Mouse (Mus musculus) kidney, postnatal 25 days (tissue): ENCODE measurements at regions not wholly inside any gene's neighbourhood (a gene's known extent, or its start where the extent isn't known, plus 50 kb on each side); places are given as distances from the start of the nearest gene placed in this dataset.

Source experiments
- DNase-seq, 2 experiments: peaks; one replicate each; pipeline ENCODE4 v3.0.0; 2021; ENCODE audit warnings: mixed read lengths in 2 of 2

- DNase-seq, result no peak
Measured at GRCm38 (mm10) chr16:70095221-70095620, 218.5 kb upstream of the Gbe1 start.

GRCm38 (mm10) chr16:70103791-70104378 is 209.9 kb upstream of the Gbe1 start:
- DNase-seq, result no peak

- no peak for DNase-seq
Measured at GRCm38 (mm10) chr16:70141466-70141865, 172.3 kb upstream of the Gbe1 start.

GRCm38 (mm10) chr16:70147673-70148359 is 165.9 kb upstream of the Gbe1 start:
- no peak for DNase-seq

- no peak for DNase-seq
Measured at GRCm38 (mm10) chr16:70154587-70154986, 159.2 kb upstream of the Gbe1 start.

- no peak for DNase-seq
Measured at GRCm38 (mm10) chr16:70160539-70160938, 153.2 kb upstream of the Gbe1 start.

- DNase-seq, result no peak
Measured at GRCm38 (mm10) chr16:70175140-70175539, 138.6 kb upstream of the Gbe1 start.

- no peak for DNase-seq
Measured at GRCm38 (mm10) chr16:70178975-70179374, 134.8 kb upstream of the Gbe1 start.

- DNase-seq, result no peak
Measured at GRCm38 (mm10) chr16:70213861-70214597, 99.7 kb upstream of the Gbe1 start.

GRCm38 (mm10) chr16:70214800-70215199 is 98.9 kb upstream of the Gbe1 start:
- DNase-seq, result no peak

GRCm38 (mm10) chr16:70227601-70228226 is 86.0 kb upstream of the Gbe1 start:
- DNase-seq, result no peak

GRCm38 (mm10) chr16:70232706-70233105 is 81.0 kb upstream of the Gbe1 start:
- DNase-seq, result no peak

GRCm38 (mm10) chr16:70235189-70235588 is 78.6 kb upstream of the Gbe1 start:
- no peak for DNase-seq

GRCm38 (mm10) chr16:70239432-70239941 is 74.3 kb upstream of the Gbe1 start:
- peak in 1 of 2 experiments; percentile 43 for DNase-seq

GRCm38 (mm10) chr16:70244205-70244756 is 69.5 kb upstream of the Gbe1 start:
- DNase-seq, result no peak

- DNase-seq, result no peak
Measured at GRCm38 (mm10) chr16:70244963-70245362, 68.8 kb upstream of the Gbe1 start.

GRCm38 (mm10) chr16:70259364-70259763 is 54.4 kb upstream of the Gbe1 start:
- DNase-seq, result no peak

- DNase-seq, result no peak
Measured at GRCm38 (mm10) chr16:70260151-70260550, 53.6 kb upstream of the Gbe1 start.
